Mouse (Mus musculus) hindbrain, embryonic 10.5 days (tissue): ENCODE results near the gene C1qtnf3. TPM values are rescaled to one million over a fixed set of nuclear protein-coding genes. Genes with fewer than 3 reads are reported as not detected.

Experiments
- DNase-seq: peaks from one replicate; pipeline ENCODE4 v3.0.0-alpha.2; 2017; ENCODE audit warnings: low spot score
- H3K27ac ChIP-seq: fragments of 300-500 bp; sonication (generic); 2 replicates; pipeline ENCODE4 v1.5.1; 2016; ENCODE audit warnings: mild to moderate bottlenecking, moderate library complexity
- H3K27me3 ChIP-seq: fragments of 300-500 bp; sonication (generic); 2 replicates; pipeline ENCODE4 v1.6.1; 2016; ENCODE audit warnings: mild to moderate bottlenecking; ENCODE audit not compliant: poor library complexity, insufficient read depth, severe bottlenecking
- H3K36me3 ChIP-seq: fragments of 300-500 bp; sonication (generic); 2 replicates; pipeline ENCODE4 v1.6.1; 2016; ENCODE audit warnings: mild to moderate bottlenecking, moderate library complexity
- H3K4me1 ChIP-seq: fragments of 300-500 bp; sonication (generic); replicated peaks from 2 replicates; pipeline ENCODE4 v1.6.1; 2016; ENCODE audit warnings: mild to moderate bottlenecking
- H3K4me3 ChIP-seq: fragments of 300-500 bp; sonication (generic); 2 replicates; pipeline ENCODE4 v1.5.1; 2016; ENCODE audit warnings: mild to moderate bottlenecking, moderate library complexity
- H3K9me3 ChIP-seq: fragments of 300-500 bp; sonication (generic); 2 replicates; pipeline ENCODE4 v1.6.1; 2016; ENCODE audit warnings: mild to moderate bottlenecking, moderate library complexity
- WGBS: fragments of 180-500 bp; shearing (Covaris S2); methylation state at CpG from one replicate; pipeline ENCODE4 v1.1.7; 2016; 5-methylcytosine and 5-hydroxymethylcytosine counted together
- polyA plus RNA-seq: library from polyadenylated mRNA; unstranded; fragments of >200 nt; fragmentation: Nextera tagmentation; extraction: Ambion mirVana; gene quantifications from 2 replicates; pipeline ENCODE4 v1.2.1, GENCODE M21; 2016

Gene C1qtnf3
- polyA plus RNA-seq, result 2.9 and 5.0 TPM in 2 replicates

- peak within 1 kb of the TSS; percentile 9; the same call in 1 of the 2 replicates for H3K27ac ChIP-seq
- H3K27me3 ChIP-seq, result no peaks in the 10 kb centered on the region
- peaks cover 23% of the 10 kb centered on the region for H3K4me1 ChIP-seq
- no peaks in the 10 kb centered on the region for H3K36me3 ChIP-seq
- no peaks in the 10 kb centered on the region for H3K9me3 ChIP-seq
- 76% methylated on average over 23 of the region's 23 CpGs for WGBS
- no peak for DNase-seq
- no peak within 1 kb of the TSS for H3K4me3 ChIP-seq
Observed at GRCm38 (mm10) chr15:10951951-10952759, at the start of gene C1qtnf3. Gene C1qtnf3 (plus strand): TSS chr15:10952332.

DNA sequence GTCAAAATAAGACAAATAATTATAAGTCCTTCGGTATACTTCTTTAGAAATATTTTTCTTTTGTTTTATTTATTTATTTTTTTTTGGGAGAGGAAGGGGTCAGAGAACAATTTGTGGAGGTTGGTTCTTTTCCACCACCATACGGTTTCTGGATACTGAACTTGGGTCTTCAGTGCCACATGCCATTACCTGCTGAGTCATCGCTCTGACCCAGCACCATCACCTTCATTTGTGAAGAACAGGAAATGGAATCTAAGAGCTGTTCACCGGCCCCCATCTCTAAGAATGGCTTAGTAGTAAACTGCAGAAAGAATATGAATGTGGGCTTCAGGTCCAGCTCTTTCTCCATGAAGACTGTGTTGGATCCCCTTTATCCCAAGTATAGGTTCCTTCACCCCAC lies 49.8 kb upstream of the C1qtnf3 start:
- no peak for DNase-seq
- no peaks in the 10 kb centered on the region for H3K27me3 ChIP-seq
- H3K36me3 ChIP-seq, result no peaks in the 10 kb centered on the region
- H3K27ac ChIP-seq, result no peak overlapping the region
- whole genome bisulfite sequencing, result 85% methylated on average over 4 of the region's 4 CpGs
- no peak overlapping the region for H3K4me3 ChIP-seq
- H3K4me1 ChIP-seq, result 0 out of 2 replicates have a peak, but pooled peaks cover 2% of the 10 kb centered on the region
- no peaks in the 10 kb centered on the region for H3K9me3 ChIP-seq

DNA sequence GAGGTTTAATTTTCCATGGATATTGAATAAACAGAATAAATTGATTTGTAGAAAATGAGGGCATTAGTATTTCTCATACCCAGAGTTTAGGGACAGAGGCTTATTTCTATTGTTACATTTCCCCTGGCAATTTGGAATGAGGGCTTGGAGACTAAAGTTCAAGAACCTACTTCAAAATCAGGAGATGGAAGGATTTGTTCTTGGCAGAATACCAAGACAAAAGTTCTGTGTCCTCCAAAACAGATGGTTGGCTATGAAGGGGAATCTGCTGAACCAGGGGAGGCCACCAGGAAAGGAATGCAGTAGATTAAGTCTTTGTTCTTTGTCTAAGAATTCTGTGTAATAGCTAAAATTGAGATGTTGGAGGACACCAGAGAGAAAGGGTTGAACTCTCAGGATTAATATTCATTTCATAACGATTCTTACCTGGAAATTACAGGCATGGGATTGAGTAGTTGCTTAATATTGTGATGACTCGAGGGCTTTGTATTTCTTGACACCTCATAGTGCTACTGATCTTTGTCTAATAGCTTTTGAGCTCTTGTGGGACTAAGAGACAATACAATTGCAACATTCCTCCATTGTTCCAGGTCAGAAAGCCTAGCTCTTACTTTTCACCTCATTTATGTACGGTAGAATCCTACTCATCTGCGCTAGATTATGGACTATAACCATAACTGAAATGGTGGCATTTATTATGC lies 35.4 kb upstream of the C1qtnf3 start:
- WGBS, result 86% methylated on average over 4 of the region's 4 CpGs
- Histone ChIP-seq H3K27me3 (no peaks in the 10 kb centered on the region), H3K4me3 (no peak overlapping the region), H3K9me3 (no peaks in the 10 kb centered on the region), H3K27ac (no peak overlapping the region), H3K4me1 (no peaks in the 10 kb centered on the region), H3K36me3 (no peaks in the 10 kb centered on the region)
- DNase-seq, result no peak

GRCm38 (mm10) chr15:10917312-10917660 lies 34.8 kb upstream of the C1qtnf3 start:
- whole genome bisulfite sequencing, result 95% methylated on average over 3 of the region's 3 CpGs
- no peaks in the 10 kb centered on the region for H3K9me3 ChIP-seq
- no peak for DNase-seq
- no peaks in the 10 kb centered on the region for H3K36me3 ChIP-seq
- H3K4me1 ChIP-seq, result no peaks in the 10 kb centered on the region
- no peak overlapping the region for H3K4me3 ChIP-seq
- H3K27me3 ChIP-seq, result no peaks in the 10 kb centered on the region
- H3K27ac ChIP-seq, result no peak overlapping the region

GRCm38 (mm10) chr15:10920212-10920611 lies 31.9 kb upstream of the C1qtnf3 start:
- WGBS, result 80% methylated on average over 5 of the region's 5 CpGs
- Histone ChIP-seq H3K27ac (no peak overlapping the region), H3K36me3 (no peaks in the 10 kb centered on the region), H3K27me3 (no peaks in the 10 kb centered on the region), H3K4me1 (0 out of 2 replicates have a peak, but pooled peaks cover 7% of the 10 kb centered on the region), H3K4me3 (no peak overlapping the region), H3K9me3 (no peaks in the 10 kb centered on the region)
- DNase-seq, result no peak

GRCm38 (mm10) chr15:10921064-10921463 lies 31.1 kb upstream of the C1qtnf3 start:
- Histone ChIP-seq H3K36me3 (no peaks in the 10 kb centered on the region), H3K27me3 (no peaks in the 10 kb centered on the region), H3K4me3 (no peak overlapping the region), H3K27ac (no peak overlapping the region), H3K9me3 (no peaks in the 10 kb centered on the region), H3K4me1 (0 out of 2 replicates have a peak, but pooled peaks cover 7% of the 10 kb centered on the region)
- WGBS, result 24% methylated on average over 4 of the region's 4 CpGs
- DNase-seq, result no peak

DNA sequence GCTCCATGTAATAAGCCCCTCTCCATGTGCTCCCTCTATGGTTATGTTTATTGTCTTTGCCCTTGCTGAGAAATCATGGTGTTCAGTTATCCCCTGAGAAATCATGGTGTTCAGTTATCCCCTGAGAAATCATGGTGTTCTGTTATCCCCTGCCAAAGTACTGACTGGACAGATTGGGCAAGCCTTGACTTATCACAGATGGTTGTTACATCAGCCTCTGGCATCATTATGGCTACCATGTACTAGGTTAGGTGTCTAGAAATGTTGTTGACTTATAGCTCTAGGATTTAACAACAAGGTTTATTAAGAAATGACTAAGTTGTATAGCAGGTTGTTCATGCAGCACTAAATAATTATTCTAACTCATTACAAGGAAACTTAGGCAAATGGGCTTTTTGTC lies 30.1 kb upstream of the C1qtnf3 start:
- no peak for DNase-seq
- no peaks in the 10 kb centered on the region for H3K27me3 ChIP-seq
- no peaks in the 10 kb centered on the region for H3K36me3 ChIP-seq
- H3K4me3 ChIP-seq, result no peak overlapping the region
- H3K9me3 ChIP-seq, result no peaks in the 10 kb centered on the region
- H3K27ac ChIP-seq, result no peak overlapping the region
- H3K4me1 ChIP-seq, result peaks cover 7% of the 10 kb centered on the region; the same call in 1 of the 2 replicates

GRCm38 (mm10) chr15:10922570-10922969 lies 29.6 kb upstream of the C1qtnf3 start:
- H3K36me3 ChIP-seq, result no peaks in the 10 kb centered on the region
- no peaks in the 10 kb centered on the region for H3K9me3 ChIP-seq
- no peak for DNase-seq
- peaks cover 7% of the 10 kb centered on the region; the same call in 1 of the 2 replicates for H3K4me1 ChIP-seq
- H3K27me3 ChIP-seq, result no peaks in the 10 kb centered on the region
- 47% methylated on average over 3 of the region's 3 CpGs for WGBS
- H3K4me3 ChIP-seq, result no peak overlapping the region
- no peak overlapping the region for H3K27ac ChIP-seq

GRCm38 (mm10) chr15:10923076-10923995 lies 28.8 kb upstream of the C1qtnf3 start:
- WGBS, result 73% methylated on average over 4 of the region's 4 CpGs
- no peaks in the 10 kb centered on the region for H3K9me3 ChIP-seq
- DNase-seq, result no peak

GRCm38 (mm10) chr15:10927325-10927724 lies 24.8 kb upstream of the C1qtnf3 start:
- peak overlapping the region; percentile 16; the same call in 1 of the 2 replicates for H3K27ac ChIP-seq
- DNase-seq, result peak; percentile 14
- no peaks in the 10 kb centered on the region for H3K36me3 ChIP-seq
- H3K27me3 ChIP-seq, result no peaks in the 10 kb centered on the region
- peaks cover 7% of the 10 kb centered on the region; the same call in 1 of the 2 replicates for H3K4me1 ChIP-seq
- 51% methylated on average over 8 of the region's 8 CpGs for WGBS
- H3K4me3 ChIP-seq, result no peak overlapping the region
- no peaks in the 10 kb centered on the region for H3K9me3 ChIP-seq

More at GRCm38 (mm10) chr15:10923076-10923995, 28.8 kb upstream of the C1qtnf3 start:
- no peaks in the 10 kb centered on the region for H3K36me3 ChIP-seq
- H3K4me3 ChIP-seq, result no peak overlapping the region
- peaks cover 7% of the 10 kb centered on the region; the same call in 1 of the 2 replicates for H3K4me1 ChIP-seq
- no peak overlapping the region for H3K27ac ChIP-seq
- no peaks in the 10 kb centered on the region for H3K27me3 ChIP-seq

DNA sequence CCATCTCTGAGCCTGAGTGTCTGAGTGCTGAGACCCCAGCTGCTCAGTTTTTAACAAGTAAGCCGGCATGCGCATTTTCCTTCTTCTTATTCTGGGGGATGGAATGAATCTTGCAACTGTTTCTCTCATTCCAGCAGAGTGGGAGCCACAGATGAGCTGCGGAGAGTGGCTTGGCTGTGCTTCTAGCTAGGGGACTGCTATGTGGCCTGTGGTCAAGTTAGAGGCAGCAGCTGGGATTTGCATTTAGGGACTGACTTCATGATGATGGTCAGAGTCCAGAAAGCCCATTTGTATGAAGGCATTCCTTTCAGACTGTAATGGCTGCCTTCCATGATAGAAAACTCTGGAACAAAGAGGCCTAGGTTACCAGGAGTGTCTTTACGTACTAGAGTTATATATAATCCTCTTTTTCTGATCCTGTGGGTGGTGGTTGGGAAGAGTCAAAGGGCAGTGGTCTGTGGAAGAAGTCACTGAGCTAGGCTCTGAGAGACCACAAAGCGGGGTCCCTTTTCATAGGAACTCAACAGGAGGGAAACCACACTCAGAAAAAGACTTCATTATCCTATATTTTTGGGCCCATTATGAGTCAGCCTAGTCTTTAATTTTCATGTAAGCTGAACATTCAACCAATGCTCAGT lies 23.4 kb upstream of the C1qtnf3 start:
- Histone ChIP-seq H3K27me3 (no peaks in the 10 kb centered on the region), H3K9me3 (no peaks in the 10 kb centered on the region), H3K4me3 (no peak overlapping the region), H3K4me1 (no peaks in the 10 kb centered on the region; the same call in 1 of the 2 replicates), H3K36me3 (no peaks in the 10 kb centered on the region), H3K27ac (no peak overlapping the region)
- 94% methylated on average over 5 of the region's 5 CpGs for WGBS
- no peak for DNase-seq

DNA sequence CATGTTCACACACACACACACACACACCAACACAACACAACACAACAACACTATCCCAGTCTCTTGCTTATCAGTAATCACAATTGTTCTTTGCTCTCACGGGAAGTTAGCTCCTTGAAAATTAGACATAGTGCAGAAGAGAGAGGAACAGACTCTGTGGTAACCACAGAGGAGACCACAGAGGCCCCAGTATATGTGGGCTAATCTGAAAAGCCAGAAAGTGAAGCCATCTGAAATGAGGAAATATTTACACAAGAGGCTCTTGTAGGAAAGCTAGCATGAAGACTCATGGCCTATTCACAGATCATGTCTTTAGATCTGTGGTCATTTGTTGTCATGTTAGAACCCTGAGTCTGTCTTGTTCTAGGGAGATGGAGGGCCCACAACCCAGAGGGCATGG lies 18.2 kb upstream of the C1qtnf3 start:
- H3K9me3 ChIP-seq, result no peaks in the 10 kb centered on the region
- no peak for DNase-seq

More for the DNA sequence above, 18.2 kb upstream of the C1qtnf3 start:
- Histone ChIP-seq H3K27ac (no peak overlapping the region), H3K27me3 (no peaks in the 10 kb centered on the region), H3K4me1 (no peaks in the 10 kb centered on the region), H3K36me3 (no peaks in the 10 kb centered on the region), H3K4me3 (no peak overlapping the region)
- WGBS, result 88% methylated on average over 1 of the region's 1 CpGs
